Mouse (Mus musculus) retina, postnatal 7 days (tissue): ENCODE results near the gene Slamf9.

Experiments used
- DNase-seq: peaks from one replicate; pipeline ENCODE4 v3.0.0-alpha.2; 2012; ENCODE audit warnings: low read depth, low spot score

The Slamf9 gene

DNA sequence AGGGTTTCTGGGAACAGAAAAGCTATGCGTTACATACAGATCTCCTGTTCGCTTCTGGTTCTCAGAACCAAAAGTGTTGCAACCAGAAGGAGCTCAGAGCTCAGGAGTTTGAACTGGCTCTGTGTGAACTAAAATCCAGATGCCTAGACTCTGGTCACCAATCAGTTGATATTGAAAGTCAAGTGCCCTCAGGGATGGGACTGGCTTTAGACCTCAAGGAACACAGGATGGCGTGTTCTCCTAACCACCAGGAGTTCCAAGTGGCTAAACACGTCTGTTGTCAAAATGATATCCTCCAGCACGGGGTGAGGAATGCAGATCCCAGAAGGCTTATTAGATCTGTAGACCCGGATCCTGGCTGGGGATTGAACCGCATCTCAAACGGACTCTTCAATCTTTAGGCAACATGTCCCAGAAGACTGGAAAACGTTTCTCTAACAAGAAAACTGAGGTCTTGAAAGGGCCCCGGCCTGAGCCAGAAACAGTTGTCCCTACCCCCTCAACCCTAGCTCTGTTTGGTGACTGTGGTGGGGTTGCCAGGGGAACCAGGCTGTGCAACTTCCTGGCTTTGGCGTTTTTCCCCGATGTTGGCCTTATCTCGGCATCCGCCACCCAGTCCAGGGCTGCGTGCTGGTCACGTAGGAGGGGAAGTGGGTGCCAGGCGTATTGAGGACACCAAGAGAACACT is 38.5 kb downstream of the Slamf9 start:
- no peak for DNase-seq

DNA sequence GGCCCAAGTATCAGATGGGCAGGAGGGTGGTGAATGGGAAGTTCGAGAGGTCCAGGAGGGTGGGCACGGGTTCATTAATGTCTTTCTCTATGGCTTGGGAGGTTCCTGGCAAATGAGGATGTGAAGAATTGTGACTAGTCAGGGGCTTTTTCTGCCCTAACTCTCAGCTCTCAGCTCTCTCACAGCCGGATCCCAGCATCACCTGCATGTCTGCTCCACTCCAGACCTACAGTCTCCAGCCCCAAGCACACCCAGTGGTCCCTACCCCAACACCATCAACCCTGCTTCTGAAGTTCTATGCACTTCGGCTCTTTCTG is 39.0 kb downstream of the Slamf9 start:
- no peak for DNase-seq

DNA sequence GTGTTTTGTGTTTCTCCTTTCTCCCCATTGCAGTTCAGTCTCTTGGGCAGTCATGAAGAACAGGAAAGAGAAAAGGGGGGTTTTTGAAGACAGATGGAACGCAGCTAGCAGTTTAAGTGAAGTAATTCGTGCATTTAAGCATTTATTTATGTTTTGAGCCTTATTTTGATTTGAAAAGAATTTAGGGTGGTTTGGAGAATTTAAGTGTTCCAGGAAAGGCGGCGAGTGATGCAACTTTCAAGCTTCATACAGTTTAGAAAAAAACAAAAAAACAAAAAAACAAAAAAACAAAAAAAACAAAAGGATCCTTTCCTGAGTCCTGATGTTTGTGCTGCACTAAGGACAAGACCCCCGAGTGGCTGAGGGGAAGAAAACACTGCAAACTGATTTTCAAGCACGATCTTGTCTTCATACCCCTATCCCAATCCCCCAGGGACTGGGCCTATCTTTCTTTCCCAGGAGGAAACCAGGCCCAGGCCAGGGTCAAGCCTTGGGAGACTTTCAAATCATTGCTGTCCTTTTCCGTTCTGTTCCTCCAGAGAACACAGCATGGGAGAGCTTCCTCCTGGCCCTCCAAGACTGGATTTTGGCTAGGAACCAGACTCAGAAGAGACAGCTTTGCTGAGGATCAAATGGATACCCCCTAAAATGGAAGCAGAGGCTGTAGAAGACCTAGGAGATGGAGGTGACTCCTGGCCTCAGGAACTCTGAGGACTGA is 39.6 kb downstream of the Slamf9 start:
- DNase-seq = no peak

DNA sequence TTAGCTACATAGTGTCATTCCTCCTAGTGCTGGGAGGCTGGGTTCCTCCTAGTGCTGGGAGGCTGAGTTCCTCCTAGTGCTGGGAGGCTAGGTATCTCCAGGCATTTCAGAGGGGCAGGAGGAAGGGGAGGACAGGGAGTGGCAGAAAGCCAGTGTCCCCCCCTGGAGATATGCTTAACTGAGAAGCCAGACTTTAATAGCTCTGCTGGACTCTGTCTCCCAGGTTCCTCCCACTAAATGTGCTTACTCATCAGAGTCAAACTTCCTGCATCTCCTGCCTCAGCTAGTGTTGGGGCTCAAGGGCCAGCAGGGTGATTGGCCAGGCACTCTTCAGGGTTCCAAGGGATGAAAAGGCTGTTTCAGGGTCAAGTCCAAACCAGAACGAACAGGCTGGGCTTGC is 40.2 kb downstream of the Slamf9 start:
- DNase-seq = no peak

DNA sequence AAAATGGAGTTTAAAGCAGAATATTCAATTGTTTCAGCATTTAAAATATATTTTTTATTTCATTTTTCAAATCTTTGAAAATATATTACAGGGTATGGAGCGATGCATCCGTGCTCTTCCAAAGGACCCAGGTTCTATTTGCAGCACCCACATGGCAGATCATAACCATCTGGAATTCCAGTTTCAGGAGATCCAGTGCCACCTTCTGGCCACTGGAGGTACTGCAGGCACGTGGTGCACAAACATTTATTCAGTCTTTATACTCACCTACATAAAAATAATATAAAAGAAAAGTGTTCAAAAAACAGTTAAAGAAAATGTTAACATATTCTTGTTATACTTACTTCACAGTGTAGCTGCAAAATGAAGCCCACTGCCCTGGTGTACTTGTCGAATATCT is 42.9 kb downstream of the Slamf9 start:
- DNase-seq = no peak

DNA sequence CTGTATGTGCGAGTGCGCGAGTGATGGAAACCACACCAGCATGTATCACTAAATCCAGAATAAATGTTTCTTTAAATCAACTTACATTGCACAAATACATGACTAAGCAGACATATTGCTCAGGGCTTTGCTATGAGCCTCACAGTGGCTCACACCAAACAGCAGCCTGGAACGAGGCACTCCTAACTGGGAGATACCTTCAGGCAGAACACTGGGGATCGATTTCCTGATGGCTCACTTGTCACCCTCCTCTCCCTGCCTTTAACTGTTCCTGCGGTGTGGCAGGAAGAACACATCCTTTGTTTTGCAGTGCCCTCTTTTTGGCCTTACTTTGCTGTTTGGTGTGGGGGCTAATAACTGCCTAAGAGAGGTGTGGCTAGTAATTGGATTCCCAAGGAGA is 44.5 kb downstream of the Slamf9 start:
- no peak for DNase-seq

DNA sequence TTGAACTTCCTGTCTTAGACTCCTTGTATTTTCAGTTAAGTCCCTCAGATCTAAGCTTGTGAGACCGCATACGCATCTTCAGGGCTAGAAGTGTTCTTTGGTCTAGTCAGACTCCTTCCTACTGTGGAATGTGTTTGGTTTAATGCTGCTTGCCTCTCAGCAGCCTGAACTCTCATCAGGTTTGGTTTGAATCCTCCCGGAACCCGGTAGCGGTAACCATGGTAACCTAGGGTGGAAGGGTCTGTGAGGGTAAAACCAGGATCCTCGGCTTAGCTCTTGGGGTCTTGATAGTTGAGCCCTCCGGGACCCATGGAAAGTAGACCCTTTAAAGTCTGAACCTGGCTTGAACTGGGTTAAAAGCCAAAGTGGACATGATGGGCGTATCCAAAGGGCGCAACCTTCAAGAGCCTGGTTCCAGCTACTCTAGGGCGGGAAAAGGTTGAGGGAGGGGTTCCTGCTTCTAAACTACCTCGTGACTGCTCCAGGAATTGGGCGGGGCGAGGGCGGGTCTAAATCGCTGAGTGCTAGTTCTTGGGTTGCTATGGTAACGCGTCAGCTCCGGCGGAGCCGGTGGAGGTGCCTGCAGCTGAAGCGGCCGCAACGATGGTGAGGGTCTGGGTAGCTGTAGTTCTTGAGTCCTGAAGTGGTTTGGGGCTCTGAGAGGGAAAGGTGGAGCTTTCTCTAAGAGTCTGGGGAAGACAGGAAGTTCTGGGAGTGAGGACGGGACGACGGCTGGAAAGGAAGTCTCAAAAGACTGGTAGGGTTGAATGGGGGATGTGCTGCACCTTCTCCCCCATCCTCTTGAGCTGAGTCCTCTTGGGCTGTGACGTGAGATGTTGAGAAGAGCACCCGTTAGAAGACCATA is 45.6 kb downstream of the Slamf9 start, which contains the start of gene Cfap45:
Gene Cfap45, plus strand, starts transcription at position 226 of the 865 bp plus-strand sequence.
- DNase-seq = no peak

DNA sequence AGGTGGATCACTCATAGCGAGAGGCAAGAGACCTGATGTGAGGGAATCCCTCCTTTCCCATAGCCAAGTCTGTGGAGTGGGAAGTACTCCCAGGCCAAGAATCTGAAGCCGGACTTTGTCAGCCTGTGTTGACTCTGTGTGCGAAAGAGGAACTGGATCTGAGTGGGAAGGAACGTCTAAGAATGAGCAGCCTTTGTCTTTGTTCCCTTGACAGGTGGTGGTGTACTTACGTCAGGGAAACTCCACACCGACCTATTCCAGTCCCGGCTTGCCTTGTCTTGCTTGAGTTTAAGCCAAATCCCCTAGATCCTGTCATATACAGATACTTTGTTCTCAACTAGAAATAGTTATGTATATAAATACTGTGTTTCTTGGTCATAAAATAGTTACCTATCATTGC is 47.4 kb downstream of the Slamf9 start:
- DNase-seq = no peak

DNA sequence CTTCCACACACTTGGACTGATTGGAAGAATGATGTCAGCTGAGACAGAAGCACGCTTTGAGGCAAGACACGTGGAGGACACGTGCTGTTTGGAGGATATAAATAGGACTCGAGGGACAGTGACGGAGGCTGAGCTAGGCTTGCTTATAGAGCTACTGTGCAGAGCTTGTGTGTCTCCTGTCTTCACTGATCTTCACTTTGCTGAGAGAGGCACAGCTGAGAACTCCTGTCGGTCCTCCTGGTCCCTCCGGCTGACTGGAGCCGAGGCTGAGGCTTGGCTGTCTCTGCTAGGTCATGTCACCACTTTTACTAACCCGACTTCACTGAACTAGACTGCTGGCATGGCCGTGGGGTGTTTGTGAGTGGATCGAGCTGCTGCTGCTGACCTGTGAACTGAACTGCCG is 48.5 kb downstream of the Slamf9 start:
- no peak for DNase-seq

DNA sequence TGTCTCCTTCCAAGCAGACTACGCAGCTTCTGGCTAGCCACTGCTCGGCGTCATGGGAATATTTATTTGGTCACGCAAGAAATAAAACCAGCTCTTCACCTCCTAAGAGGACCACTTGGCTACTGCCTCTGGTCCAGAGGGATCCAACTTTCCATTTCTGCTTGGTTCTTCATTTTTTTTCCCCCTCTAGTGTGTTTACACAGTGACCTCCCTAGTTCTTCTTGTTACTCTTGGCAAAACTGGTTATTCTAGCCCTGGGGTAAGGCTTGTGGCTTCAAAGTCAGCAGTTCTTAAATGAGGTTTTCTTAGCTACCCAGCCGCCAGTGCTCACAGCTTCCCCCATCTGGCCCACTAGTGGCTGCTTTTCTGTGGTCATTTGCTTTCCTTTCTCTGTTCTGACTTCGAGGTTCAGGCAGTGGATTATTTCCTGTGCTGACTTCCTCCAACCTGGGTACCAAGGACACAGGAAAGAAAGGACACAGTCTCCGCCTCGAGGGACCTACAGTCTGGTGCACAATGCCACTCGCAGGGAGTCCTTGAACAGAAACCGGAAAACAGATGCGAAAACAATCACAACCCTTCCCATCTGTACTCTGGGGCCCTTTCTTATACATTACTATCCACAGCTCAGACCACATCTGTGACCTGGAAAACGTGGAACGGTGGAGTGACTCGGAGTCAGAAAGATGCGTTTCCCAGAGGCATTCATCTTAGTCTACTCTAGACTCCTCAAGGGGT is 50.0 kb downstream of the Slamf9 start:
- no peak for DNase-seq

DNA sequence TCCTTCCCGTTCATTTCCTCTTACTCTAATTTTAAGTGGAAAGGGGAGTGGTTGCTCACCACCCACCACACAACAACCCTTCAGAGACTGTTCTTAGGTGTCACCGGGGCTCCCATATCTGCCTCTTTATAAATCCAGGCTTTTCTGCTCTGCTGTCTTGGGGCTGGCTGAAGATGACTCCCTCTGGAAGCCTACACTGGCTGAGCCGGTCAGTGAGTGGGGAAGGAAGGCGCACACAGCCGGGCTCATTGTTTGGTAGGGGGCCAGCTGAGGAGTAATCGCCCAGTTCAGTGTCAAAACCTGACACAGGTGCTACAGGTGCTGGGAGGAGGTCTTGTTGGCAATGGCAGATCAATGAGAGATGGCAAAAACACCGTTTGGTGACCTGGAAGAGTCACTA is 50.8 kb downstream of the Slamf9 start:
- no peak for DNase-seq

DNA sequence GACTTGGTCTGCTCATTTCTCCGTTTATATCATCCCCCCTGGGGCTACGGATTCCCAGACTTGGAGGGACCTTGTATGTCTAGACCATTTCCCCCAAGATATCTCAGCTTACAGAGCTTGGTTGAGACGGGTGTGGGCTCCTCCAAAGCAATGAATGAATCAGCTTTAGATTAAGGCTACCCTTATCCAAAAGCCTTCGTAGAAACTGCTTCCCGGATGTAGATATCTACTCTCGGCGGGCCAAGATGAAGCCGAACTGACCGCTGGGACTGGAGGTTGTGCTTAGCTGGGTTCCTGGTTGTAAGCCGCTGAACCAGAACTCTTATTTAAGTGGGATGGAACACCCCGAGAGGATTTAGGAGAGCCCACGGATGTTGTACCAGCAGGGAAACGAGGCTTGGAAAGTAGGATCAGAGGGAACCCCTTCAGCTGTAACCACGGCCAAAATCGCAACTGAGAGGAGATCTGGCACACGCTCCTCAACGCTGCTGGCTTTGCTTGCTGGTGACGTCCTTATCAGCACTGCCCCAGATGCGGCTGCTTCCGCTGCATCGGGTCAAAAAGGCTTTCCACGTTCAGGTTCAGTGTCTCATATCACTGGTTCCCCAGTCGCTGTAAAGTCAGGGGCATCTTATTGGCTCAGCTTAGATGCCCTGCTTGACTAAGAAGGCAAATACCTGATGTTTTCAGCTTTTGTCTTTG is 51.4 kb downstream of the Slamf9 start:
- no peak for DNase-seq

DNA sequence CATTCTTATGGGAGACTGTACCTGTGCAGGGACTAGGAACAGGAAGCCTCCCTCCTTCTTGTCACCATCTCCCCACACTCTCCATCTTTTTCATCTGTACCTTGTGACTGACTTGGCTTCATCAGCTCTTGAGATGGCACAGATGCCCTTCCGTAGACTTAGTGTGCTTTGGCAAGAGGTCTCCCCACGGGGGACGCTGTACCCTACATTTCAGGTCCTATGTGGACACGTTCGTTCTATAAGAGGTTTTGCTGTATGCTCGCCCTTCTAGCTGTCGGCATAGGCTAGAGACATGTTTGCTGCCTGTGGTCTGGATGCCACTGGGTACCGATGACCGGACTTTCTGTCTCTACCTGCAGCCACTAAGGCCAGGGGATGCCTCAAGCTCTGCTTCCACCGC is 52.3 kb downstream of the Slamf9 start:
- DNase-seq = no peak
